Mouse (Mus musculus): ENCODE results near the gene Foxi2. TPM values are rescaled to one million over a fixed set of nuclear protein-coding genes. Genes with fewer than 3 reads are reported as not detected.

Foxi2 gene
- total RNA-seq (2021): not detected
- not detected in 2 replicates for polyA plus RNA-seq (2012; rRNA removed)
- long read RNA-seq: 0 reads

DNA sequence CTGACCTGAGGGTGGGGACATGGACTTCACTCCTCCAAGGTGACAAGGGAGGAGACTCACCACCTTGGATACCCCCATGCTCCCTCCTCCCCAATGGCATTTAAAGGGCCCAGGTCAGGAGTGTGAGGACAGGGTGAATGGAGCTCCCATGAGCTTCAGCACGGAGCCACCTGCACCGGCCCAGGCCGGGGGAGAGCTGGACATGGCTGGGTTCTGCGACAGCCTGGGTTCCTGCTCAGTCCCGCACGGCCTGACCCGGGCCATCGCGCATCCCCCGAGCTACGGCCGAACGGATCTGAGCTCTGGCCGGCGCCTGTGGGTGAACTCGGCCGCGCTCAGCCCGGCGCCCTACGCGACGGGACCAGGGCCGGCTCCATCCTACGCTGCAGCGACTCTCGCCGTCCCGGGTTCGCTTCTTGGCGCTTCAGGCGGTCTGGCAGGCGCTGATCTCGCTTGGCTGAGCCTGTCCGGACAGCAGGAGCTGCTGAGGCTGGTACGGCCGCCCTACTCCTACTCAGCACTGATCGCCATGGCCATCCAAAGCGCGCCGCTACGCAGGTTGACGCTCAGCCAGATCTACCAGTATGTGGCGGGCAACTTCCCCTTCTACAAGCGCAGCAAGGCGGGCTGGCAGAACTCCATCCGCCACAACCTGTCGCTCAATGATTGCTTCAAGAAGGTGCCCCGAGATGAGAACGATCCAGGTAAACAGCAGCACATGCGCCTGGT is at the start of gene Foxi2:
Gene Foxi2, plus strand, starts transcription at position 72 of the 729 bp plus-strand sequence.
- no peak within 1 kb of the TSS for H3K4me3 ChIP-seq
- no peak within 1 kb of the TSS for H3K9ac ChIP-seq (ENCODE audit: low read depth, low read length)
- H3K36me3 ChIP-seq (ENCODE audit: control insufficient read depth, insufficient read depth, low read length): no peaks in the 10 kb centered on the region
- H3K27me3 ChIP-seq (ENCODE audit: control insufficient read depth, insufficient read depth, low read length): peaks cover 10% of the 10 kb centered on the region
- no peaks in the 10 kb centered on the region for H3K79me2 ChIP-seq (replicated peaks; ENCODE audit: control insufficient read depth, insufficient read depth, low read length)
- DNase-seq: no peak
- no peaks in the 10 kb centered on the region for H3K4me1 ChIP-seq (ENCODE audit: control insufficient read depth, insufficient read depth, low read length)
- intact Hi-C loops (cut with DNase I): no loop called here
- H3K27ac ChIP-seq: no peak within 1 kb of the TSS
- WGBS: 3% methylated on average over 51 of the region's 51 CpGs
- TF ChIP-seq CTCF (IDR thresholded peaks at IDR 0.05) (no peak), POLR2A (IDR thresholded peaks at IDR 0.05; ENCODE audit: insufficient read depth, low read depth, low read length) (no peak), EP300 (IDR thresholded peaks at IDR 0.05; ENCODE audit: insufficient read depth, low read depth, low read length) (no peak)

DNA sequence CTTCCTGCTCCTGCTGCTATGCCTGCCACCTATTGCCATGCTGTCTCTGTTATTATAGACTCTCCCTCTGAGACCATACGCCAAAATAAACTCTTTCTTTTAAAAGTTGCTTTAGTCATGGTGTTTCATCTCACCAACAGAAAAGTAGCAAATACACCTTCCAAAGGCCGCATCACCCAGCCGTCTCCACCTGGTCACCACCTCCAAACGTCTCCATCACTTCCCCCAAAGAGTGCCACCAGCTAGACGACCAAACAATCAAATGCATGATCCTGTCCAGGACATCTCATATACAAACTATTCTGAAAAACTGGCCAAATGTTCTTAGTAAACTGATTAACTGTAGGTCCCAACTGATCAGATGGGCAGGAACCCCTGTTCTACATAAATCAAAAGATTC is 45.5 kb upstream of the Foxi2 start:
- intact Hi-C loops (cut with DNase I): no loop called here
- no peak overlapping the region for H3K4me3 ChIP-seq
- no peak overlapping the region for H3K9ac ChIP-seq (ENCODE audit: low read depth, low read length)
- no peak for DNase-seq
- H3K36me3 ChIP-seq (ENCODE audit: control insufficient read depth, insufficient read depth, low read length): no peaks in the 10 kb centered on the region
- H3K27ac ChIP-seq: no peak overlapping the region
- TF ChIP-seq EP300 (IDR thresholded peaks at IDR 0.05; ENCODE audit: insufficient read depth, low read depth, low read length): no peak
- TF ChIP-seq CTCF (IDR thresholded peaks at IDR 0.05): no peak
- no peak for TF ChIP-seq POLR2A (IDR thresholded peaks at IDR 0.05; ENCODE audit: insufficient read depth, low read depth, low read length)
- H3K27me3 ChIP-seq (ENCODE audit: control insufficient read depth, insufficient read depth, low read length): no peaks in the 10 kb centered on the region
- no peaks in the 10 kb centered on the region for H3K79me2 ChIP-seq (replicated peaks; ENCODE audit: control insufficient read depth, insufficient read depth, low read length)
- no peaks in the 10 kb centered on the region for H3K4me1 ChIP-seq (ENCODE audit: control insufficient read depth, insufficient read depth, low read length)
- 89% methylated on average over 5 of the region's 5 CpGs for WGBS

DNA sequence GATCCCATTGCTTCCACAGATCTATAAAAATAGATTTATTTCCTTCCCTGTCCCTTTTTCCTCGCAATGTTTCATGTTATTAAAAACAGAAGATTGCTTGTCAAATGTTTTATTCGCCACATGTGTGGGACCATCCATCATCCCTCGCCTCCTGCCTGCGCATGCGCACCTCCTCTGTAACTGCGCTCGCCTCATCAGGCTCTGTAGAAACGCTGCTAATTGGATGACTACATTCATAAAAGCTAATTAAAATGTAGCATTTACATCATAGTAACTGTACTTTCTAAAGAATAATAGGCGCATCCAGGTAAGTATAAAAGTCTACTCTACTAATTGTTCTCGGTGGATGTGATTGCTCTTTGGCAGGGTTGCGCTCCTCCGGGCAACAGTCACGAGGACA is 34.1 kb upstream of the Foxi2 start:
- intact Hi-C loops (cut with DNase I): no loop called here
- no peaks in the 10 kb centered on the region for H3K36me3 ChIP-seq (ENCODE audit: control insufficient read depth, insufficient read depth, low read length)
- no peaks in the 10 kb centered on the region for H3K79me2 ChIP-seq (replicated peaks; ENCODE audit: control insufficient read depth, insufficient read depth, low read length)
- no peak overlapping the region for H3K27ac ChIP-seq
- TF ChIP-seq EP300 (IDR thresholded peaks at IDR 0.05; ENCODE audit: insufficient read depth, low read depth, low read length): no peak
- no peak for TF ChIP-seq POLR2A (IDR thresholded peaks at IDR 0.05; ENCODE audit: insufficient read depth, low read depth, low read length)
- no peak for TF ChIP-seq CTCF (IDR thresholded peaks at IDR 0.05)
- no peaks in the 10 kb centered on the region for H3K4me1 ChIP-seq (ENCODE audit: control insufficient read depth, insufficient read depth, low read length)
- no peaks in the 10 kb centered on the region for H3K27me3 ChIP-seq (ENCODE audit: control insufficient read depth, insufficient read depth, low read length)
- 88% methylated on average over 13 of the region's 13 CpGs for WGBS
- no peak for DNase-seq
- H3K9ac ChIP-seq (ENCODE audit: low read depth, low read length): no peak overlapping the region
- H3K4me3 ChIP-seq: no peak overlapping the region

DNA sequence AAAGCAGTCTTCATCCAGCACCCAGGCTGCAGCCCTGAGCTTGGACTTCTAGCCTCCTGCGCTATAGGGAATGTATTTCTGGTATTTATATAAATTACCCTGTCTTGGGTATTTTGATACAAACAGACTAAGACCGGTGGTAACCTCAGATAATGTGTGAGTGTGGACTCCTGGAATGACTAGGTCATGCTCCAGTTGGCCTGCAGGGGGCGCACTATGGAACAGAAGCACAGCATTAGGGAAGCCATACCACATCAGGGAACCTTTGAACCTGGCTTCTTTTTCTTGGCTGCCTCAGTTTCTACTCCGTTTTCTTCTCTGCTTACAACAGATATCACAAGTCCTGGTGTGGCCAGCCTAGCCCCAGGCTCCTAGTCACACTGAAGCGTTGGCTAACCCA is 33.2 kb upstream of the Foxi2 start:
- no peaks in the 10 kb centered on the region for H3K27me3 ChIP-seq (ENCODE audit: control insufficient read depth, insufficient read depth, low read length)
- DNase-seq: no peak
- 62% methylated on average over 5 of the region's 5 CpGs for WGBS

DNA sequence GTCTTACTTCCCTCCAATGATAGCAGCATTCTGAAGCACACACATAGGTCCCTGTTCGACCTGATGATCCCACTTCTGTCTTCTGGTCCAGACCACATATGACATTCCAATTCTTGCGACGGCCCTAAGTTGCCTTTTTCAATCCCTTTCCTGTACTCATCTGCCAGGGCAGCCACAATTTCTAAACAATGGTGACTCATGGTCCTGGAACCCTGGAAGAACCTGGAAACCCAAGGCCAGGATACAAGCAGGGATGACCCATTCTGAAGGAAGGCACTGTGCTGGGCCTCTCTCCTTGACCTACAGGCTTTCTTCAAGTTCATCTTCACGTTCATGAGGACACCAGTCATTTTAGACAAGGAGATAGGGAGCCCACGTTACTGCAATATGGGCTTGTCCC is 31.8 kb upstream of the Foxi2 start:
- Histone ChIP-seq H3K4me3 (no peak overlapping the region), H3K9ac (ENCODE audit: low read depth, low read length) (no peak overlapping the region), H3K27ac (no peak overlapping the region), H3K36me3 (ENCODE audit: control insufficient read depth, insufficient read depth, low read length) (no peaks in the 10 kb centered on the region), H3K79me2 (replicated peaks; ENCODE audit: control insufficient read depth, insufficient read depth, low read length) (no peaks in the 10 kb centered on the region; the same call in 1 of the 2 replicates), H3K27me3 (ENCODE audit: control insufficient read depth, insufficient read depth, low read length) (no peaks in the 10 kb centered on the region), H3K4me1 (ENCODE audit: control insufficient read depth, insufficient read depth, low read length) (no peaks in the 10 kb centered on the region)
- TF ChIP-seq CTCF (IDR thresholded peaks at IDR 0.05): no peak
- no peak for TF ChIP-seq POLR2A (IDR thresholded peaks at IDR 0.05; ENCODE audit: insufficient read depth, low read depth, low read length)
- no peak for TF ChIP-seq EP300 (IDR thresholded peaks at IDR 0.05; ENCODE audit: insufficient read depth, low read depth, low read length)
- intact Hi-C loops (cut with DNase I): no loop called here
- no peak for DNase-seq
- 66% methylated on average over 5 of the region's 5 CpGs for WGBS

More for the DNA sequence above, 33.2 kb upstream of the Foxi2 start:
- TF ChIP-seq CTCF (IDR thresholded peaks at IDR 0.05) (peak; percentile 53), EP300 (IDR thresholded peaks at IDR 0.05; ENCODE audit: insufficient read depth, low read depth, low read length) (no peak)
- intact Hi-C loops (cut with DNase I): no loop called here
- H3K79me2 ChIP-seq (replicated peaks; ENCODE audit: control insufficient read depth, insufficient read depth, low read length): no peaks in the 10 kb centered on the region; the same call in 1 of the 2 replicates
- H3K4me1 ChIP-seq (ENCODE audit: control insufficient read depth, insufficient read depth, low read length): no peaks in the 10 kb centered on the region
- H3K27ac ChIP-seq: no peak overlapping the region
- no peaks in the 10 kb centered on the region for H3K36me3 ChIP-seq (ENCODE audit: control insufficient read depth, insufficient read depth, low read length)
- no peak overlapping the region for H3K9ac ChIP-seq (ENCODE audit: low read depth, low read length)
- no peak overlapping the region for H3K4me3 ChIP-seq

DNA sequence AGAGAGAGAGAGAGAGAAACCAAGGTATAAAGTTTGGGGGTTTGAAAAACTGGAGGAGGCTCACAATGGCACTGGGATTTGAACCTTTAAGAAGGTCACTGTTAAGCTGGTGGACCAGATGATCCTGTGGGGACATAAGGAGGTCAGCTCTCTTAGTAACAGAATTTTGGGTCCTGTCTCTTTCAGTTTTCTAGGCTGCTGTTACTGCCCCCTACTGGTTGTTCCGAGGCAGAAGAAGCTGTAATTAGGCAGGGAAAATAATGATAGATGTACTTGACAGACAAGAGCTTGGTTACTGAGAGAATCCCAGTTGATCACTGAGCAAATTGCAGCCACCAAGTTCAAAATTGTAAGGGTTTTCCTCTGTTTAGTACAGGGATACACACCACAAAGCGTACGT is 21.1 kb upstream of the Foxi2 start:
- H3K79me2 ChIP-seq (replicated peaks; ENCODE audit: control insufficient read depth, insufficient read depth, low read length): no peaks in the 10 kb centered on the region
- no peaks in the 10 kb centered on the region for H3K27me3 ChIP-seq (ENCODE audit: control insufficient read depth, insufficient read depth, low read length)
- TF ChIP-seq POLR2A (IDR thresholded peaks at IDR 0.05; ENCODE audit: insufficient read depth, low read depth, low read length): no peak
- no peak for TF ChIP-seq EP300 (IDR thresholded peaks at IDR 0.05; ENCODE audit: insufficient read depth, low read depth, low read length)
- peak; percentile 70 for TF ChIP-seq CTCF (IDR thresholded peaks at IDR 0.05)
- H3K27ac ChIP-seq: no peak overlapping the region
- no peak overlapping the region for H3K4me3 ChIP-seq
- no peak for DNase-seq
- 51% methylated on average over 3 of the region's 3 CpGs for WGBS
- intact Hi-C loops (cut with DNase I): no loop called here
- H3K4me1 ChIP-seq (ENCODE audit: control insufficient read depth, insufficient read depth, low read length): no peaks in the 10 kb centered on the region
- H3K36me3 ChIP-seq (ENCODE audit: control insufficient read depth, insufficient read depth, low read length): no peaks in the 10 kb centered on the region
- H3K9ac ChIP-seq (ENCODE audit: low read depth, low read length): no peak overlapping the region
